Mouse (Mus musculus) cerebellum, adult 11-12 months (tissue): Measurements from ENCODE around the gene Dzip1.

ENCODE experiments used
- DNase-seq: peaks from one replicate; pipeline ENCODE4 v3.0.0; 2022

Gene Dzip1

DNA sequence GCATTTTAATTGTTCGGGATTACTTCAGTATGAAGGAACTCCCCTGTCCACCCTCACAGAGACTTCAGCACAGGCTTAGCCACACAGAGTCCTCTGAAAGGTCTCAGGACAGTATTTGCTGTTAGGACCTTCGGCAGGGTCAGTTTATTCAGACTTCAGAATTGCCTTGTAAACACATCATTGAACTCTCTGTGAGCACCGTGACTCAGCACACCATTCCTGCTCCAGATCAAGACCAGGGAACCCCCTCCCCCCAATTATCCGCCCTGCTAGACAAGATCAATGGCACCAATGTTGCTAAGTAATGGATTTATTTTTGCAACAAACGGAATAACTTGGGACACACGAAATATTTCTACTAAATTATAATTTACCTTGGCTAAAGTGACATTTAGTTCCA is 57.9 kb downstream of the Dzip1 start:
- no peak for DNase-seq

GRCm38 (mm10) chr14:118866014-118866811 is 59.0 kb downstream of the Dzip1 start:
- DNase-seq, result no peak

DNA sequence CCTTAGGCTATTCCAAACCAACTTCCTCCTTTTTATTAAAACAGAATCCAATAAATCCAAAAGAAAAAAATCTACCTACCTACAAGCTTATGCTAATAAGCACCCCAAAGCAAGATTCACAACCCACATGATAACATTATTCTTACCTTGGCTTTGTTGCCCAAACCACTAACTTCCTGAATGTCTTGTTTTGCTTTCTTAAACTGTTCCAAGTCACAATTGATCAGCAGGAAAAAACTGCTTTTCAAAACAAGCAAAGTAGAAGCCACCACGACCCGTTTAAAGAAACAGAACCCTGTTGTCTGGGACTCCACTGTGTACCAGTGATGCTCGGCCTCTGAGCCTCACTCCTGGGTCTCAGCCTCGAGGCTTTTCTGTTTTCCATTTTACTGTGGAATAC is 60.4 kb downstream of the Dzip1 start:
- no peak for DNase-seq

- no peak for DNase-seq
Measured at GRCm38 (mm10) chr14:118862253-118862652, 63.0 kb downstream of the Dzip1 start.

- no peak for DNase-seq
Measured at GRCm38 (mm10) chr14:118858318-118858717, 66.9 kb downstream of the Dzip1 start.

DNA sequence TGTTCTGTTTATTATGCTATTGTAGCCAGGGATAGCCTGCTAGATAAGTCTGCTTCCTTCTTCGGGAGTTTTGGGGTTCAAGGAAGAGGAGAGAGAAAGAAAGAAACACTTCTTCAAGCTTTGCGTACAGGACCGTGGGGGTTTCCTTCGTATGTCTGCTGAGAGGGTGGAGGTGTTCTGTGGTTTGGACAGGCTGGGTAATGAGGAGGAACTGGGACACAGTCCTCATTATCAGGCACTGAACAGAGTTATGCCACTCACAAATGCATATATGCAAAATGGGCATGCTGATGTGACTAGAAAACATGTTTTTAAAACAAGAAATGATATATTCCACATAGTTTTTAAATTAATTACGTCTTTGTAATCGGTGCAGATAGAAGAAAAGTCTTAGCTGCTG is 68.7 kb downstream of the Dzip1 start:
- no peak for DNase-seq

- no peak for DNase-seq
Measured at GRCm38 (mm10) chr14:118855141-118855800, 70.0 kb downstream of the Dzip1 start.

GRCm38 (mm10) chr14:118854371-118855114 is 70.7 kb downstream of the Dzip1 start:
- DNase-seq, result no peak

- DNase-seq, result no peak
Measured at GRCm38 (mm10) chr14:118851496-118852107, 73.7 kb downstream of the Dzip1 start.

DNA sequence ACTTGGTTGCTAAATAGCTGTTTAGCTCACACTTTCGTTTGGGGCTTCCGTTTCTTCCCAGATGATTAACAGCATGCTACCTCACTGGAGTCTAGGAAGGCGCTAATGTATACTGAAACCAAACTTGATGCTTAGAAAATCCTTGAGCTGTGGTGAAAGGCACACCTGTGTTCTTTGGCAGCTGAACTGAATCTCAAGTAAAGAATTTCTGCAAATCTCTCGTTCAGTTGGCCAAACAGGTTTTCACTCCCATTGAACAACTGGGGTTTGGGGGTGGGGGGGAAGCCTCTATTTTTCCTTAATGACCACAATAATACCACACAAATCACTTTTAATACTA is 74.6 kb downstream of the Dzip1 start:
- DNase-seq, result no peak

DNA sequence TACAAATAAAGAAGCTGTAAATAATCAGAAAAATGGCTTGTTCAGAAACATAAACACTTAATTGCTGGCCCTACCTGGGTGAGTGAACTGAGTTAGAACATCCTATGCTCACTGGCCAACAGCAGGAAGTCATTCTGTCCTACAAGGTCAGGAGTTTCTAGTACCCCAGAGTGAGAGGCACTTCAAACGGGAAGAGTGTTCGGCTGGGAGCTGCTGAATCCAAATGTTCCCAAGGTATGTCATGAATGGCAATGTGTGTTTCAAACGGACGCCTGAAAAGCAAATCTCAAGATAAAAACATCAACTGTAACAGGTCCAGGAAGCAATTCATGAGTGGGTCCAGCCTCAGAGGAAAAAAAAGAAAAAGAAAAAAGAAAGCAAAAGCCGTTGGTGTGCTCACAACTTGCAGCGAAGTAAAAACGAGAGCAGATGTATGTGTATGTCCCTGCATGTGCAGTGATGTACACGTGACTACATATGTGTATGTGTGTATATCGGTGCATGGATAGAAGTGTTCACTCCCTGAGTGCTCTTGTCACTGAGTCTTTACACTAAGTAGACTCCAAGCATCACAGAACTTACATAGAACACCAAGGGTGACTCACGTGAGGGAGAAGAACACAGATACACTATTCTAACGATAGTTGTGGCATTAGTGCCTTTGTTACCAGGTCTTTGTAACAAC is 75.1 kb downstream of the Dzip1 start:
- no peak for DNase-seq

DNA sequence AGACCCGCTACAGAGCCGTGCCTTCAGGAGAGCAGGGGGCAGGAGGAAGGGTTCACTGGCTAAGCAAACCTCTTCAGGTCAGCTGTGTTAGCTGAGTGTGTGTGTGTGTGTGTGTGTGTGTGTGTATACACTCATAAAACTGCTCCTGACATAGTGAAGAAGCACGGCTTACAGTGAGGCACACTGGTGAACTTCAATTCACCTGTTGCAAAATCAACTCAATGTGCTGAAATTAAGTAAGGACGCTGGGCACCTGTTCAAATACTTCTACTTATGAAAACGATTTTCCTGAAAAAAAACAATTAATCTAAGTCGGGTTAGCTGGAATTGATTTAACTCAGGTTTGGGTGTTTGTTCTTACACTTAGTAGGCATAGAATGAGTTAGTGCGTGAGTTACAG is 77.1 kb downstream of the Dzip1 start:
- DNase-seq, result no peak

DNA sequence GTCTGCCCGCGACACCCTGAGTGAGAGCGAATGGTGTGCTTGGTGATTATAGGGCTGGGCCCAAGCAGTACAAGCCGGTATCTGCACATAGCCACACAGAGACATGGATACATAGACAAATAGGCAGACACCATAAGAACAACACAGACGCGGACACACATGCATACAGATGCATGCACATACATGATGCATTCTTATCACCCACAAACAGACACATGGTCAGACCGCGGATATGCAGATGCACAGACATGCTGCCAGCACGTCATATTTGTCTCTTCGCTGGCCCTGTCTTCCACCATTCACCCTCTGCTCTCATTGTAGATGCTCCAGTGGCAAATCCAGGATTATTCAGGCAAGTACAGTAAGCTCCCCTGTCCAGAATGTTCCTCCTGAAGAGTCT is 78.4 kb downstream of the Dzip1 start:
- no peak for DNase-seq

- DNase-seq, result no peak
Measured at GRCm38 (mm10) chr14:118842353-118842752, 82.9 kb downstream of the Dzip1 start.

GRCm38 (mm10) chr14:118840027-118840426 is 85.2 kb downstream of the Dzip1 start:
- DNase-seq, result no peak

- DNase-seq, result no peak
Measured at GRCm38 (mm10) chr14:118839416-118839815, 85.8 kb downstream of the Dzip1 start.

- DNase-seq, result no peak
Measured at GRCm38 (mm10) chr14:118838556-118839120, 86.6 kb downstream of the Dzip1 start.

DNA sequence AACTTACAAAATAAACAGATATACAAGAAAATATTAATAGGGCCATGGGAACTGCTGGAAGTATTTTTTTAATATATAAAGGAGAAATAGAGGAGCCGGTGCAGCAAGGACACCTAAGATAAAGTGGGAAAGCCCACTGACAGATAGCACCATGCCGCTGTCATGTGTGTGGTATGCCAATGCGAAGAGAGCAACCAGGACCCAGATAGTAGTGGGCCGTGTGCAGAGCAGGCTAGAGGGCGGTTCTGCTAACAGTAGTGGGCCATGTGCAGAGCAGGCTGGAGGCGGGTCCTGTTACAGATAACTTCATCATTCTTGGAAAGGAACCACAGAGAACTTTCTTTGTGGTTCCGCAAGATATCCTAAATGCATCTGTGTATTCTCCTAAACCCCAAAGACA is 88.5 kb downstream of the Dzip1 start:
- no peak for DNase-seq

DNA sequence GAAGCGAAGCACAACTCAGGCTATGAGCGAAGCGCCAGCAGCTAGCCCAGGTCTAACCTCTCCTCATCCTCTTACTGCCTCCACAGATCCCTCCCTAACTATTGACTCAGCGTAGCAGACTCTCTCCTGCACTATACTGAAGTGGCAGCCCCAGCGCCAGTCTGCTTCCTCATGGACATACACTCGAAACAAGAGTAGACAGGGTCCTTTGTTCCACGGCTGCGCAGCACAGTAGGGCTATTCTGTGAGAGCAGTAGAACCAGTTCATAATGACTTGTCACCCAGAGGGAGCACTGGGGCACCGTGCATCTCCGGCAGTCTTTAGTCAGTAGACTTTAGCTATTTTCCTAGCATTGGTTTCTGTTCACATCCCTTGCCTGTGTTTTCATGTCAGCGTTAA is 89.1 kb downstream of the Dzip1 start:
- no peak for DNase-seq

GRCm38 (mm10) chr14:118834313-118834712 is 90.9 kb downstream of the Dzip1 start:
- no peak for DNase-seq

DNA sequence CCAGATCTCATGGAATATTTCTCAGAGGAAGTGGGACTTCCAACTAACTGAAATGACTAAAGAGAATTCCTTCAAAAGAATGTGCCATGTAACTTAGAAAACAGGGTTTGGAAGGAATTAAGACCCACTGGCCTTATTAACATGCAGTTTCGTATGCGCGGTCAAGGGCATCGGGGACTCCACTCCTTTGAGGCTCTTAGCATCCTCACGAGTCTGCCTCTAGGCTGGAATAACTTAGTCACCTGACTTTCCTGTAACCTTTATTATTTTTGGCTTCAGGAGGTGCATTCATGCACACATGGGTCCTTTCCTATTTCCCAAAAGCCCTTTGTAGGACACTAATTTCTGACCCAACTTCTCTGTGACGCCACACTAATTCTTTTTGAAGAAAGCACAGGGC is 92.0 kb downstream of the Dzip1 start:
- no peak for DNase-seq

GRCm38 (mm10) chr14:118831597-118831996 is 93.7 kb downstream of the Dzip1 start:
- DNase-seq, result no peak
